Mouse (Mus musculus): Measurements from ENCODE around the gene Fzd2.

GRCm38 (mm10) chr11:102604777-102605552, 769 bp downstream of the Fzd2 start:
- TF ChIP-seq CTCF (IDR thresholded peaks at IDR 0.05; ENCODE audit: control insufficient read depth, insufficient read depth, insufficient replicate concordance, low read depth, low read length) (no peak), POLR2A (IDR thresholded peaks at IDR 0.05; ENCODE audit: control insufficient read depth, low read depth, low read length) (no peak)

All from testis, adult 2 months (tissue).